Mouse (Mus musculus): Measurements from ENCODE around the gene Fxr2. TPM values are rescaled to one million over a fixed set of nuclear protein-coding genes. Genes with fewer than 3 reads are reported as not detected.
A peak's percentile ranks its signal among the peaks of the same experiment; 100 is the strongest.

The Fxr2 gene
- polyA plus RNA-seq, 1 experiment from 2014 or later: 35.0 TPM

DNA sequence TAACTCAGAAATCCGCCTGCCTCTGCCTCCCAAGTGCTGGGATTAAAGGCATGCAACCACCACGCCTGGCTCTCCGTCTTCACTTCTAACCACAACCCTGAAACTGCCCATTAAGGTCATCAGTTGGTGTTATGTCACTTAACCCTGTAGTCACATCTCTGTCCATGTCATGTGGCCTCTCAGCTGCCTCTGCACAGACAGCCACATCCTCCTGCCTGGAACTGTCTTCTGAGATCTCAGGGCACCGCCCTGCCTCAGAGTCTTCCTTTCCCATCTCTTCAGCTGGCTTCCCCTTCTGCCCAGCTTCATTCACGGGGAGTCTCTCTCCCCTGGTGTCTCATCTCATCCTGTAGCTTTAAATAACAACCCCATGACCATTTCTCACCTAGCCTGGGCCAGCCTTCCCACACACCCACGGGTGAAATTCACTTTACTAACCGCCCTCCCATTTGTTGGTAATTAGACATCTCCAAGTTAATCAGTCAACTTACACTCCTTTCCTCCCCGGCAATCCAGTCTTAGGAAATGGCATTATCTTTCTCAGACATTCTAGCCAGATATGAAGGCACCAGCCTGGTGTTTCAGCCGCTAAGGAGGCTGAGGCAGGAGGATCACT lies 59.5 kb downstream of the Fxr2 start:
- no peaks in the 10 kb centered on the region for H3K36me3 ChIP-seq (ENCODE audit: control insufficient read depth, insufficient read depth, low read length)
- H3K4me1 ChIP-seq (ENCODE audit: control insufficient read depth, insufficient read depth, low read length): peaks cover 10% of the 10 kb centered on the region; the same call in 1 of the 2 replicates
- H3K4me3 ChIP-seq (ENCODE audit: low read depth, low read length): no peak overlapping the region
- ATAC-seq (no peak), DNase-seq (ENCODE audit: low spot score) (no peak)
- 83% methylated on average over 9 of the region's 9 CpGs for WGBS
- H3K9me3 ChIP-seq (replicated peaks; ENCODE audit: control insufficient read depth, low read length): no peaks in the 10 kb centered on the region
- H3K27me3 ChIP-seq (replicated peaks; ENCODE audit: control insufficient read depth, insufficient read depth, low read length): no peaks in the 10 kb centered on the region
- H3K9ac ChIP-seq (ENCODE audit: low read length): no peak overlapping the region
- H3K4me2 ChIP-seq (ENCODE audit: low read length): no peak overlapping the region
- no peak overlapping the region for H3K27ac ChIP-seq (ENCODE audit: low read depth, low read length)

GRCm38 (mm10) chr11:69692863-69693262 lies 60.1 kb downstream of the Fxr2 start:
- no peaks in the 10 kb centered on the region for H3K36me3 ChIP-seq (ENCODE audit: control insufficient read depth, insufficient read depth, low read length)
- no peak overlapping the region for H3K27ac ChIP-seq (ENCODE audit: low read depth, low read length)
- ATAC-seq (no peak), DNase-seq (ENCODE audit: low spot score) (no peak)
- H3K27me3 ChIP-seq (replicated peaks; ENCODE audit: control insufficient read depth, insufficient read depth, low read length): no peaks in the 10 kb centered on the region
- 88% methylated on average over 6 of the region's 6 CpGs for WGBS
- H3K9ac ChIP-seq (ENCODE audit: low read length): no peak overlapping the region
- H3K4me1 ChIP-seq (ENCODE audit: control insufficient read depth, insufficient read depth, low read length): peaks cover 10% of the 10 kb centered on the region; the same call in 1 of the 2 replicates
- no peaks in the 10 kb centered on the region for H3K9me3 ChIP-seq (replicated peaks; ENCODE audit: control insufficient read depth, low read length)
- no peak overlapping the region for H3K4me3 ChIP-seq (ENCODE audit: low read depth, low read length)
- H3K4me2 ChIP-seq (ENCODE audit: low read length): no peak overlapping the region

GRCm38 (mm10) chr11:69693421-69693965 lies 60.7 kb downstream of the Fxr2 start:
- H3K9me3 ChIP-seq (replicated peaks; ENCODE audit: control insufficient read depth, low read length): no peaks in the 10 kb centered on the region
- no peaks in the 10 kb centered on the region for H3K36me3 ChIP-seq (ENCODE audit: control insufficient read depth, insufficient read depth, low read length)
- DNase-seq (ENCODE audit: low spot score) (no peak), ATAC-seq (no peak)
- no peak overlapping the region for H3K4me2 ChIP-seq (ENCODE audit: low read length)
- no peak overlapping the region for H3K27ac ChIP-seq (ENCODE audit: low read depth, low read length)
- no peaks in the 10 kb centered on the region for H3K27me3 ChIP-seq (replicated peaks; ENCODE audit: control insufficient read depth, insufficient read depth, low read length)
- 52% methylated on average over 11 of the region's 11 CpGs for WGBS
- H3K4me3 ChIP-seq (ENCODE audit: low read depth, low read length): no peak overlapping the region
- H3K9ac ChIP-seq (ENCODE audit: low read length): no peak overlapping the region
- peaks cover 10% of the 10 kb centered on the region; the same call in 1 of the 2 replicates for H3K4me1 ChIP-seq (ENCODE audit: control insufficient read depth, insufficient read depth, low read length)

- 28% methylated on average over 6 of the region's 6 CpGs for WGBS
These were observed 62.2 kb downstream of the Fxr2 start for GRCm38 (mm10) chr11:69695046-69695360.

DNA sequence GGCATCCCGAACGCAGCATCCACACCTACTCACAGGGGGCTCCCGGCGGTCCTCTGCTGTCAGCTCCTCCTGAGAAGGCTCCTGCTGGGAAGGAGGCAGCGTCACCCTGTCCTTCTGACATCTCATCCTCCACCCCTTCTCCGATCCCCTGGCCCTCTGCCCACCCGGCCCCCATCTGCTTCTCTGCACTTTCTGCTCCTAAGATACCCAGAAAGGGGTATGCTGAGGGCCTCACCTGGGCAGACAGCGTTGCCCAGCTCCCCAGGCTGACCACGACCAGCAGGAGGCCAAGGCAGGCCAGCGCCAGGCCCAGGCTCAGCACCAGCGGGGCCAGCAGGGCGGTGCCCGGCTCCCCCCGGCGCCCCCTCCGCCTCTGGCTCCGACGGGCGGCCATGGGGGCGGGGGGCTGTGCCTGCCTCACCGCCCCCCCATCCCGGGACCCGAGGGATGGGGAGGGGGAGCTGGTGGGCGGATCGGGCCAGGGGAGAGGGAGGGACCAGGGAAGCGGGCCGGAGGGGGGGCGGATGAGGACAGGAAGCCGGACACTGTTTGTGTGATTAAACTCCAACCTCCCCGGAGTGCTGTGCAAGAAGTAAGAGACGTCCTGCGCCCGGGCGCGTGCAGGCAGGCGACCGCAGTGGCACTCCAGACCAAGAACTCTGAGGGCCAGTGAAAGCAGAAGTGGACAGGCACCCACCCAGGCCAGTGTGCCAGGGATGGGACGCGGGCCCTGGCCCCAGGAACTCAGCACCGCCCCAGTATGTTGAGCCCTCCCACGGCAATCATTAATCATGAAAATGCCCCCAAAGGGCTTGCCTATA lies 62.8 kb downstream of the Fxr2 start, which contains the start of the genes Tnfsf12 and Tnfsfm13:
TSS of gene Tnfsf12 (minus strand) at position 489 of the 821 bp plus-strand sequence.
TSS of gene Tnfsfm13 (minus strand) at position 738 of the 821 bp plus-strand sequence.
- Histone ChIP-seq H3K9me3 (replicated peaks; ENCODE audit: control insufficient read depth, low read length) (no peaks in the 10 kb centered on the region), H3K4me1 (ENCODE audit: control insufficient read depth, insufficient read depth, low read length) (peaks cover 10% of the 10 kb centered on the region; the same call in 1 of the 2 replicates), H3K36me3 (ENCODE audit: control insufficient read depth, insufficient read depth, low read length) (no peaks in the 10 kb centered on the region), H3K27me3 (replicated peaks; ENCODE audit: control insufficient read depth, insufficient read depth, low read length) (no peaks in the 10 kb centered on the region), H3K9ac (ENCODE audit: low read length) (peak within 1 kb of the TSS; percentile 76), H3K27ac (ENCODE audit: low read depth, low read length) (no peak within 1 kb of the TSS; the same call in 1 of the 2 replicates), H3K4me3 (ENCODE audit: low read depth, low read length) (peak within 1 kb of the TSS; percentile 40), H3K4me2 (ENCODE audit: low read length) (peak within 1 kb of the TSS; percentile 90)
- WGBS: 1% methylated on average over 40 of the region's 41 CpGs
- DNase-seq (ENCODE audit: low spot score) (no peak), ATAC-seq (peak; percentile 32; the same call in 1 of the 2 replicates)

More at GRCm38 (mm10) chr11:69695046-69695360, 62.2 kb downstream of the Fxr2 start:
- Histone ChIP-seq H3K4me2 (ENCODE audit: low read length) (peak overlapping the region; percentile 90), H3K4me3 (ENCODE audit: low read depth, low read length) (peak overlapping the region; percentile 40), H3K27me3 (replicated peaks; ENCODE audit: control insufficient read depth, insufficient read depth, low read length) (no peaks in the 10 kb centered on the region), H3K9me3 (replicated peaks; ENCODE audit: control insufficient read depth, low read length) (no peaks in the 10 kb centered on the region), H3K36me3 (ENCODE audit: control insufficient read depth, insufficient read depth, low read length) (no peaks in the 10 kb centered on the region), H3K9ac (ENCODE audit: low read length) (peak overlapping the region; percentile 76; the same call in 1 of the 2 replicates), H3K4me1 (ENCODE audit: control insufficient read depth, insufficient read depth, low read length) (peaks cover 10% of the 10 kb centered on the region; the same call in 1 of the 2 replicates), H3K27ac (ENCODE audit: low read depth, low read length) (no peak overlapping the region; the same call in 1 of the 2 replicates)
- no peak for ATAC-seq
- peak; percentile 34 for DNase-seq (ENCODE audit: low spot score)

- Histone ChIP-seq H3K27ac (ENCODE audit: low read depth, low read length) (no peak overlapping the region), H3K9ac (ENCODE audit: low read length) (no peak overlapping the region), H3K4me1 (ENCODE audit: control insufficient read depth, insufficient read depth, low read length) (peaks cover 10% of the 10 kb centered on the region; the same call in 1 of the 2 replicates), H3K36me3 (ENCODE audit: control insufficient read depth, insufficient read depth, low read length) (no peaks in the 10 kb centered on the region), H3K9me3 (replicated peaks; ENCODE audit: control insufficient read depth, low read length) (no peaks in the 10 kb centered on the region), H3K4me3 (ENCODE audit: low read depth, low read length) (no peak overlapping the region), H3K27me3 (replicated peaks; ENCODE audit: control insufficient read depth, insufficient read depth, low read length) (no peaks in the 10 kb centered on the region), H3K4me2 (ENCODE audit: low read length) (no peak overlapping the region)
- no peak for ATAC-seq
- WGBS: 87% methylated on average over 3 of the region's 3 CpGs
- DNase-seq (ENCODE audit: low spot score): no peak
These were observed 64.6 kb downstream of the Fxr2 start for GRCm38 (mm10) chr11:69697396-69697795.

- Histone ChIP-seq H3K9me3 (replicated peaks; ENCODE audit: control insufficient read depth, low read length) (no peaks in the 10 kb centered on the region), H3K36me3 (ENCODE audit: control insufficient read depth, insufficient read depth, low read length) (no peaks in the 10 kb centered on the region), H3K4me2 (ENCODE audit: low read length) (no peak overlapping the region), H3K4me1 (ENCODE audit: control insufficient read depth, insufficient read depth, low read length) (peaks cover 10% of the 10 kb centered on the region; the same call in 1 of the 2 replicates), H3K9ac (ENCODE audit: low read length) (no peak overlapping the region), H3K4me3 (ENCODE audit: low read depth, low read length) (no peak overlapping the region), H3K27ac (ENCODE audit: low read depth, low read length) (no peak overlapping the region), H3K27me3 (replicated peaks; ENCODE audit: control insufficient read depth, insufficient read depth, low read length) (no peaks in the 10 kb centered on the region)
- ATAC-seq: no peak
- 74% methylated on average over 5 of the region's 5 CpGs for WGBS
- DNase-seq (ENCODE audit: low spot score): no peak
These were observed 65.8 kb downstream of the Fxr2 start for GRCm38 (mm10) chr11:69698574-69698973.

- H3K4me1 ChIP-seq (ENCODE audit: control insufficient read depth, insufficient read depth, low read length): peaks cover 10% of the 10 kb centered on the region; the same call in 1 of the 2 replicates
- H3K9ac ChIP-seq (ENCODE audit: low read length): no peak overlapping the region
- H3K36me3 ChIP-seq (ENCODE audit: control insufficient read depth, insufficient read depth, low read length): no peaks in the 10 kb centered on the region
- no peak overlapping the region for H3K27ac ChIP-seq (ENCODE audit: low read depth, low read length)
- H3K9me3 ChIP-seq (replicated peaks; ENCODE audit: control insufficient read depth, low read length): no peaks in the 10 kb centered on the region
- DNase-seq (ENCODE audit: low spot score) (no peak), ATAC-seq (no peak)
- H3K27me3 ChIP-seq (replicated peaks; ENCODE audit: control insufficient read depth, insufficient read depth, low read length): no peaks in the 10 kb centered on the region
- H3K4me2 ChIP-seq (ENCODE audit: low read length): no peak overlapping the region
- H3K4me3 ChIP-seq (ENCODE audit: low read depth, low read length): no peak overlapping the region
- 84% methylated on average over 1 of the region's 1 CpGs for WGBS
These were observed 66.8 kb downstream of the Fxr2 start for GRCm38 (mm10) chr11:69699595-69699994.

Measured in forebrain, embryonic 14.5 days (tissue).